Mouse (Mus musculus) hindbrain, embryonic 11.5 days (tissue): ENCODE measurements around the gene Lrrc55. TPM values are rescaled to one million over a fixed set of nuclear protein-coding genes. Genes with fewer than 3 reads are reported as not detected.
A peak's percentile ranks its signal among the peaks of the same experiment; 100 is the strongest.
"Not testable (repeated sequence)": the region's sequence is repeated elsewhere in the genome, so short reads cannot be mapped to it uniquely, and the experiment has no call there.

ENCODE experiments used
- ATAC-seq: fragments of 200-750 bp; cut with Nextera tagmentation; 2 replicates; pipeline ENCODE4 v1.8.0; 2017; ENCODE audit warnings: mild to moderate bottlenecking, moderate TSS enrichment, moderate library complexity; ENCODE audit not compliant: low FRiP score
- DNase-seq: peaks from one replicate; pipeline ENCODE4 v3.0.0-alpha.2; 2015; ENCODE audit warnings: low spot score
- H3K27ac ChIP-seq: fragments of 300-500 bp; sonication (generic); 2 replicates; pipeline ENCODE4 v1.5.1; 2014; ENCODE audit warnings: mild to moderate bottlenecking, low read depth, low read length
- H3K27me3 ChIP-seq: fragments of 300-500 bp; sonication (generic); 2 replicates; pipeline ENCODE4 v1.6.1; 2014; ENCODE audit warnings: mild to moderate bottlenecking, low read length, moderate library complexity, mixed read lengths; ENCODE audit not compliant: control insufficient read depth, insufficient read depth
- H3K36me3 ChIP-seq: fragments of 300-500 bp; sonication (generic); 2 replicates; pipeline ENCODE4 v1.6.1; 2014; ENCODE audit warnings: mild to moderate bottlenecking, low read length, moderate library complexity, mixed read lengths; ENCODE audit not compliant: control insufficient read depth, insufficient read depth
- H3K4me1 ChIP-seq: fragments of 300-500 bp; sonication (generic); replicated peaks from 2 replicates; pipeline ENCODE4 v1.6.1; 2014; ENCODE audit warnings: low read length, mixed read lengths; ENCODE audit not compliant: control insufficient read depth, insufficient read depth
- H3K4me2 ChIP-seq: fragments of 300-500 bp; sonication (generic); replicated peaks from 2 replicates; pipeline ENCODE4 v1.6.1; 2014; ENCODE audit warnings: mild to moderate bottlenecking, low read depth, low read length
- H3K4me3 ChIP-seq: fragments of 300-500 bp; sonication (generic); 2 replicates; pipeline ENCODE4 v1.5.1; 2014; ENCODE audit warnings: low read depth, low read length
- H3K9ac ChIP-seq: fragments of 300-500 bp; sonication (generic); 2 replicates; pipeline ENCODE4 v1.6.1; 2014; ENCODE audit warnings: low read depth, low read length
- H3K9me3 ChIP-seq: fragments of 300-500 bp; sonication (generic); 2 replicates; pipeline ENCODE4 v1.6.1; 2016; ENCODE audit warnings: low read length; ENCODE audit not compliant: control insufficient read depth
- WGBS: fragments of 180-500 bp; shearing (Covaris S2); extraction: QIAGEN DNeasy Blood & Tissue Kit; methylation state at CpG from one replicate; pipeline ENCODE4 v1.1.7; 2014; 5-methylcytosine and 5-hydroxymethylcytosine counted together
- polyA plus RNA-seq: library from polyadenylated mRNA; unstranded; fragments of >200 nt; fragmentation: Nextera tagmentation; extraction: Ambion mirVana; gene quantifications from 2 replicates; pipeline ENCODE4 v1.2.1, GENCODE M21; 2014

The Lrrc55 gene
- polyA plus RNA-seq, result 1.1 and 2.3 TPM in 2 replicates

DNA sequence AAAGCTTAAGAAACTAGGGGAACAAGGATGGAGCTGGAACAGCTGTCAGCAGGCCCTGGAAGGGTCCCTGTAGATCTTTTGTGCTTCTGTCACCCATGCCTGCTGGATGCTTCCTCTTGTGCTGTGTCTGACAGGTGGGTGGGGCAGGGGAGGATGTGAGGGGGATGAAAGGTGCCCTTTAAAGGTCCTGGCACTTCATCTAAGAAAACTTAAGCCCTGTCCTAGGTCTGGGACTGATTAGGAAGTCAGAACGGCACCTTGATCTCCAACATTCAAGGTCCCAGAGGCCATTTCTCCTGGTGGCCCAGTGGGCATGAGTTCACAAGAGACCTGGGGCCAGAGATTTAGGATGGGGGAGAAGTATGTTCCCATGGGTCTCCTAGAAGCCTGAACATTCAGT, at the start of gene Lrrc55:
Gene Lrrc55 (minus strand): TSS at position 297 of the 400 bp plus-strand sequence.
- Histone ChIP-seq H3K4me1 (no peaks in the 10 kb centered on the region), H3K4me2 (peak within 1 kb of the TSS; percentile 64), H3K27me3 (no peaks in the 10 kb centered on the region), H3K9ac (peak within 1 kb of the TSS; percentile 37; the same call in 1 of the 2 replicates), H3K36me3 (no peaks in the 10 kb centered on the region), H3K9me3 (no peaks in the 10 kb centered on the region), H3K27ac (no peak within 1 kb of the TSS), H3K4me3 (peak within 1 kb of the TSS; percentile 34)
- no peak for DNase-seq
- no peak for ATAC-seq
- WGBS, result 70% methylated on average over 1 of the region's 1 CpGs

DNA sequence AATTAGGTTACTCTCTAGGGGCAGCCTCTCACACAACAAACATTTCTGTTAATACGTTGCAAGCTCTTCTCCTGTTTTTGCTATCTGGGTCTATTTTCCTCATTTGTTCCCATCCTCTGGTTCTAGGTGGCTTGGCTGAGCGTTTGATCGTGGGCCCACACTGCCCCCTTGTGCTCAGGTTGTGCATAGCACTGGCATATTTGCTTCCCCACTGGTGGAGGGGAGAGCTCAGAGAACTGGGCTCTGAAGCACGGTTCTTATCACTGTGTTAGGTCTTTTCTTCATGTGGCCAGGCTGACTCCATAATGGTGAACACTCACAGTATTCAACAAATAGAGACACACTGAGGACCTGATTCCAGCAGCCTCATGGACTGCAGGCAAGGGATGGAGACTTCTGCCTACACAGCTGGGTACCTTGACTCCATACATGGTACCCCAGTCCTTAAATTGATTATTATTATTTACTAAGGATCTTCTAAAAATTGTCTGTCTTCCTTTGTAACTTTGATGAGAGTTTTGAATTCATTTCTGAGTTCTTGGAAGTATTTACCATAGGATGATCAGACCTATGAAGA, 49.6 kb upstream of the Lrrc55 start:
- Histone ChIP-seq H3K27me3 (no peaks in the 10 kb centered on the region), H3K4me1 (no peaks in the 10 kb centered on the region), H3K4me2 (no peak overlapping the region), H3K27ac (no peak overlapping the region), H3K4me3 (no peak overlapping the region), H3K9me3 (no peaks in the 10 kb centered on the region), H3K9ac (no peak overlapping the region), H3K36me3 (no peaks in the 10 kb centered on the region)
- WGBS, result 10% methylated on average over 4 of the region's 4 CpGs
- ATAC-seq (peak; percentile 72), DNase-seq (peak; percentile 86)

DNA sequence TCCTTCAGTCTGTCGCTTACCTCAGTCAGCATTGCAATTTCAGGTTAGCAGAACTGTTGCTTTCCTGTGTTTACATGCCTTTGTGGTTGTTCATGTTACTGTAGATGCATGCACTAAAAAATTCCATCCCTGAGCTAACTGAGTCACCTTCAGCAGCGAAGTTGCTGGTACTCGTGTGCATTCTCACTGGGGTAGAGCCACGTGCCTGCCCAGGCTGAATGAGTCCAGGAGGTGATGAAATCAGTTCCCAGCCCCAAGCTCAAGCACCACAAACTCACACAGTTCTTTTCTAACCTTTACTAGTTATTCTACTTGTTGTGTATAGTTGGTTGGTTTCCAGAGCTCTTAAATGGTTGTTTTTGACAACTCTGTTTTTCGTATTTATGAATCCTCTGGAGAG, 48.7 kb upstream of the Lrrc55 start:
- H3K27me3 ChIP-seq, result no peaks in the 10 kb centered on the region
- ATAC-seq, result no peak
- 76% methylated on average over 5 of the region's 5 CpGs for WGBS
- no peaks in the 10 kb centered on the region for H3K9me3 ChIP-seq
- H3K9ac ChIP-seq, result no peak overlapping the region
- H3K36me3 ChIP-seq, result no peaks in the 10 kb centered on the region
- H3K4me3 ChIP-seq, result no peak overlapping the region
- no peaks in the 10 kb centered on the region for H3K4me1 ChIP-seq
- no peak overlapping the region for H3K27ac ChIP-seq
- DNase-seq, result no peak
- no peak overlapping the region for H3K4me2 ChIP-seq

DNA sequence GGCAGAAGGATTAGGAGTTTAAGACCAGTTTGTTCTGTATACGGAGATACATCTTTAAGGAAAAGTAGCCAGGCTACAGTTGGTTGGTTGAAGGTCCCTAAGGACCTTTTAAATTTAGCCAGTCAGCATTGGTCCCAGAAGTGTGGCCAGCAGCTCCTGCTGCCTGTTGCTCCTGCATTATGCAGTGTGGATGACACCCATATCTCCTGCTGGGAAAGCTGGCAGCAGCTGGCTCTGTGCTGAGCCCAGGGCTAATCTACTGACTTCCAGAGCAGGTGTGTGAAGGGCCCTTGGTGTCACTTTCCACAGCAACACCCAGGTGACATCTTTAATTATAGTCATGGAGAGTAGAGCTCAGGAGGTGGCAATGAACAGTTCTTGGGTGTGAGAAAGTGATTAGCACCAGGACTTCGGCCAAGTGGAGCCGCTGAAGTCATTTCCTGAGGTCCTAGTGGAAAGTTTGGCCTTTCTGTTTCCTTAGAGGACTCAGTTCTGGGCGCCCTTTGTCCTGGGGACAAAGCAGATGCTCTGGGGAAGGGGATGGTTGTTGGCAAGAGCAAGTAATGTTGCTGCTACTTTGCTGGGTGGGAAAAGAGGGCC, 41.2 kb upstream of the Lrrc55 start:
- H3K9me3 ChIP-seq, result no peaks in the 10 kb centered on the region
- DNase-seq (no peak), ATAC-seq (no peak)
- H3K27me3 ChIP-seq, result no peaks in the 10 kb centered on the region
- H3K4me3 ChIP-seq, result no peak overlapping the region
- no peaks in the 10 kb centered on the region for H3K4me1 ChIP-seq
- H3K36me3 ChIP-seq, result no peaks in the 10 kb centered on the region
- no peak overlapping the region for H3K27ac ChIP-seq
- no peak overlapping the region for H3K4me2 ChIP-seq
- no peak overlapping the region for H3K9ac ChIP-seq
- WGBS, result 59% methylated on average over 4 of the region's 4 CpGs

DNA sequence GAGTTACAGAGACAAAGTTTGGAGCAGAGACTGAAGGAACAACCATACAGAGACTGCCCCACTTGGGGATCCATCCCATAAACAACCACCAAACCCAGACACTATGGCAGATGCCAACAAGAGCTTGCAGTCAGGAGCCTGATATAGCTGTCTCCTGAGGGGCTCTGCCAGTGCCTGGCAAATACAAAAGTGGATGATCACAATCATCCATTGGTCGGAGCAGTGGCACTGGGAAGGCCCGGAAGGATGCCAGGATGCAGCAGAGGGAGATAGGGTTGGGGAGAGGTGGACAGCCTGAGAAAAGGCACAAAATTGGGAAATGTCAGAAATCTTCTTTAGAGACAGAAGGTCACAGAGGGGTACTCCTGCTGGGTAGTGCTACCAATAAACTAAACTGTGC, 40.2 kb upstream of the Lrrc55 start:
- H3K4me3 ChIP-seq, H3K27ac ChIP-seq, H3K4me2 ChIP-seq, H3K9ac ChIP-seq, DNase-seq, ATAC-seq, H3K4me1 ChIP-seq, H3K36me3 ChIP-seq, H3K27me3 ChIP-seq, H3K9me3 ChIP-seq: not testable (repeated sequence)
- 92% methylated on average over 2 of the region's 2 CpGs for WGBS

DNA sequence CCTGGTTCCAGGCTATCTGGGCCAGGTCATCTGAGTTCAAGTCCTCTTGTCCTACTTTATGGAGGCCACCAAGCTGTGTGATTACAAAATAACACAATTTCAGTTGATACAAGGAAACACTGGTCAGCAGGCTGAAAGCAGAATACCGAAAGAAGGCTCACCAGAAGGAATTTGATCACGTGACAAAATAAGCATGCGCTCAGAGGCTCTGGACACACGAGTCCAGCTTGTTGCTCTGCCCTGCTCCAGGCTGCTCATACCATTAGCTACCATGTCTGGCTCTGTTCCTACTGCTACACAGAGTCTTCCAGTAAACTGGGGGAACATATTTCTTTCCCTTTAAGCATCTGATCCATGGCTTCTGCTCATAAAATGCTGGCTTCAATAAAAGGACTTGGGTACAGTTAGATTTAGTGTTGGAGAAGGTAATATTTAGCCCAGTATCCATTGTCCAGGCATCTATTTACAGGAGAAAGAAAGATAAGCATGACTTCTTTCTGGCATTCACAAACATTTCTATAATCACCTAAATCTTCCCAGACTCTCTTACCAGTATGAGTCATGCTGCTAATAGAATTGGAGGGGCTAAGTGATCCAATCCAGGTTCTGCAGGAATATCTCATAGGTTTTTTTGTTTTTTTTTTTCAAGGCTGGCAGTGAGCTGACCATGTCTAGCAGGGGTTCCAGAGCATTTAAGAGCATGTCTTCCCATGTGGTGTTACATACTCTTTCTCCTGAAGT, 33.9 kb upstream of the Lrrc55 start:
- Histone ChIP-seq H3K4me1 (no peaks in the 10 kb centered on the region), H3K4me3 (no peak overlapping the region), H3K27ac (no peak overlapping the region), H3K9ac (no peak overlapping the region), H3K27me3 (no peaks in the 10 kb centered on the region), H3K36me3 (no peaks in the 10 kb centered on the region), H3K9me3 (no peaks in the 10 kb centered on the region), H3K4me2 (no peak overlapping the region)
- 75% methylated on average over 4 of the region's 4 CpGs for WGBS
- ATAC-seq, result no peak
- DNase-seq, result no peak

DNA sequence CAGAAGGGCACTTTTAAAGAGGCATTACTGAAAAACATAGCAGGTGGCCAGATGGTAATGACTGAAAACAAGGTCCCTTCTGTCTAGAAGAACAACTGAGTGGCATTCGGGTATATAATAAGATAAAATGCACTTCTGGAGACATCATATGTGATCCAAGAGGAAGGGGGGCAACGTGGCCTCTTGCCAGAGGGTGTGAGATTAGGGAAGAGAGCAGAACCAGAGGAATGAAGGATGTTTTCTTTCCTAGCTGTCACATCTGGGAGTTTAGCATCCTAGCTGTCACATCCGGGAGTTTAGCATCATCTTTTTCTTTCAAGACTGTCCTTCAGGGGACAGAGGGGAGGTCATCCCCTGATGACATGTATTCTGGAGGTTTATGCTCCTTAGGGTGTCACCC, 32.6 kb upstream of the Lrrc55 start:
- WGBS, result 61% methylated on average over 3 of the region's 3 CpGs
- ATAC-seq (no peak), DNase-seq (no peak)
- Histone ChIP-seq H3K9ac (no peak overlapping the region), H3K27ac (no peak overlapping the region), H3K27me3 (no peaks in the 10 kb centered on the region), H3K4me1 (no peaks in the 10 kb centered on the region), H3K4me3 (no peak overlapping the region), H3K36me3 (no peaks in the 10 kb centered on the region), H3K9me3 (no peaks in the 10 kb centered on the region), H3K4me2 (no peak overlapping the region)

DNA sequence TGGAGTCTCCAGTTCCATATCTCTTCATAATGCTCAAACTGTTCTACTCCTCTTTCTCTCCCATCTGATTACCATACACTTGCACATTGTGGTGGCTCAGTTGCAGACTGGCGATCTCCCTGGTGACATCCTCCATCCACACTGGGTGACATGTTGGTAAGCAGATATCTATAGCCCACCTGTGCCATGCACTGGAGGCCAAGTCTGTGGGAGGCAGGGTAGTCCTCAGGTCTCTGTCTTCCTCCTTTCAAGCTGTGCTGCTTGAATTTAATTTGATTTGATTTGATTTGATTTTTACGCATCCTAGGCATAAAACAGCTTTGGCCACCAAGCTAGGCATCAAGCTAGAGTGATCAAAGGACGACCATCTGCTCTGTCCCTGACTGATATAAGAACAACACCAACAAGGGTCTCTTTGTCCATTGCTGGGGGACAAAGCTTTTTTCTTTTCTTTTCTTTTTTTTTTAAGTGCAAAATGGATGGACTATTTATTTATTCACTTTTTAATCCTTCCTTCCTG, 30.9 kb upstream of the Lrrc55 start:
- WGBS, result 76% methylated on average over 3 of the region's 3 CpGs
- no peaks in the 10 kb centered on the region for H3K27me3 ChIP-seq

More for the DNA sequence above, 30.9 kb upstream of the Lrrc55 start:
- no peak overlapping the region for H3K4me3 ChIP-seq
- no peaks in the 10 kb centered on the region for H3K9me3 ChIP-seq
- no peak overlapping the region for H3K9ac ChIP-seq
- H3K36me3 ChIP-seq, result no peaks in the 10 kb centered on the region
- no peak overlapping the region for H3K27ac ChIP-seq
- ATAC-seq, result no peak
- DNase-seq, result no peak
- no peaks in the 10 kb centered on the region for H3K4me1 ChIP-seq
- no peak overlapping the region for H3K4me2 ChIP-seq
